Mouse (Mus musculus): ENCODE results near the gene Fryl. TPM values are rescaled to one million over a fixed set of nuclear protein-coding genes. Genes with fewer than 3 reads are reported as not detected.

The Fryl gene
- total RNA-seq, 2 experiments from 2014 or later = 18.5 to 19.5 TPM

GRCm38 (mm10) chr5:73202498-73202897 lies 53.9 kb downstream of the Fryl start:
- intact Hi-C loops (cut with DNase I; ENCODE audit: low total_unique reads) = no loop called here
- DNase-seq = no peak

DNA sequence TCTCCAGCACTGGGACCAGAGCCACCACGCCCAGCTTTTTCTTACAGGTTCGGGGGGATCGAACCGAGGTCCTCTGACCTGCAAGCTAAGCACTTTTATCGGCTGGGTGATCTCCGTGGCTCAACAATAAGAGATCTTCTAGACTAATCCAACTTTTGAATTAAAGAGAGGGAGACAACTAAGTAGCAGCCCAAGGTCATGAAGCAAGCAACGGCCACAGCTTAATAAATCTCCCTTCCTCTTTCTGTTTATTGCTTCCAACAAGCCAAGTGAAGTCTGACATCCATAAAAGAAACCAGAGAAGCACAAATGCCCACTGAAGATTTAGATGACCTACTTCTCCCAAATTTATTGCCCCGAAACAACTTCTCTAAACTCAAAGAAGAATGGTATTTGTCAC lies 54.3 kb downstream of the Fryl start:
- intact Hi-C loops (cut with DNase I; ENCODE audit: low total_unique reads) = no loop called here
- no peak for DNase-seq

GRCm38 (mm10) chr5:73200387-73201384 lies 55.7 kb downstream of the Fryl start:
- intact Hi-C loops (cut with DNase I; ENCODE audit: low total_unique reads) = no loop called here
- no peak for DNase-seq

GRCm38 (mm10) chr5:73199586-73199985 lies 56.8 kb downstream of the Fryl start:
- no peak for DNase-seq
- intact Hi-C loops (cut with DNase I; ENCODE audit: low total_unique reads) = no loop called here

DNA sequence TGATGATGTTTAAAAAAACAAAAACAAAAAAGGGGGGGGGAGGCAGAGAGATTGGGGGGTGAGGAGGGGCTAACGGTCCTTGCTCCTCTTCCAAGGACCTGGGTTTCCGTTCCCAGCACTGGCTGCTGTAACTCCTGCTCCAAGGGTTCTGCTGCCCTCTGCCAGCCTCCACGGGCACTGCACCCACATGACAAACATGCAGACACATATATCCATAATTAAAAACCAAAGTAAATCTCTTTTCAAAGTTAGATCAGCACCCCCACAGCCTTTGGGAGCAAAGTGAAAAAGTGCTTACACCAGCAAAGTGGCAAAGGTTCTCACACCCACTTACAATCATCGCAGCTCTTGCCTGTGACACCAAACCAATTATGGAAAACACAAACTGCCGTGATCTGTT lies 57.7 kb downstream of the Fryl start:
- intact Hi-C loops (cut with DNase I; ENCODE audit: low total_unique reads) = no loop called here
- DNase-seq = no peak

GRCm38 (mm10) chr5:73197796-73198195 lies 58.6 kb downstream of the Fryl start:
- intact Hi-C loops (cut with DNase I; ENCODE audit: low total_unique reads) = no loop called here
- DNase-seq = no peak

DNA sequence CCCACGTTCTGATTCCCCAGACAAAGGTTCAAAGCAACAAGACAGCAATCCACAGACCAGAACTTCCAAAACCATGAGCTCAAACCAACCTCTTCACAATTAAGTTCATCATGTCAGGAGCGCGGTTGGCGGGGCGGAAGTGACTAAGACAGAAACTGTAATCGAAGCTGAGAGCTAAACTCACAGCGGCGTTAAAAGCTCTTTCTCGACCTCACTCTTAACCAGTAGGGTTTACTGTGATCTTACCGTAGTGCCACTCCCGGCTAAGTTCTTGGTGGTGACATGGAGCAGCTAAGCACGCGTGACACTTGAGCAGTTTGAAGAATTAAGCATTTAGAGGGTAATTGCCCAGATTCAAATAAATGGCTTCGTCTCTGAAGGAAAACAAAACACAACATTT lies 61.7 kb downstream of the Fryl start:
- intact Hi-C loops (cut with DNase I; ENCODE audit: low total_unique reads) = no loop called here
- DNase-seq = no peak

GRCm38 (mm10) chr5:73194083-73194570 lies 62.3 kb downstream of the Fryl start:
- intact Hi-C loops (cut with DNase I; ENCODE audit: low total_unique reads) = no loop called here
- DNase-seq = no peak

DNA sequence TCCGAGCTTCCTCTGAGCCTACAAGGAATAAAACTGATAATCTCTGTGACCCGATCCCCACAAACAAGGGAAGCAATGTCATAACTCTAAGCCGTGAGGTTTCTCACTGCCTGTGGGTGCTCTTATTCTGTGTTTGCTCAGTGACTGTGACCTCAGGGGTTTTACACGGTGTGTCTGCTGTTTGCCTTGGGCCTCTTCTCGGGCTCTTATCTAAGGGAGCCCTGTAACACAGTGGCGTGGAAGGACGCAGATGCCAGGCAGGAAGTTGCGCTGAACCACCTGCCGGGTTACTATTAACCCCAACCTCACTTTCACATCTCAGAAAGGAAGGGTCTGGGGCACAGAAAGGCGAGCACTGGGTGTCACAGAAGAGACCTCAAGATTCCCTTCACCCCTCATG lies 62.8 kb downstream of the Fryl start:
- DNase-seq = no peak
- intact Hi-C loops (cut with DNase I; ENCODE audit: low total_unique reads) = no loop called here

GRCm38 (mm10) chr5:73192870-73193576 lies 63.4 kb downstream of the Fryl start:
- DNase-seq = no peak

DNA sequence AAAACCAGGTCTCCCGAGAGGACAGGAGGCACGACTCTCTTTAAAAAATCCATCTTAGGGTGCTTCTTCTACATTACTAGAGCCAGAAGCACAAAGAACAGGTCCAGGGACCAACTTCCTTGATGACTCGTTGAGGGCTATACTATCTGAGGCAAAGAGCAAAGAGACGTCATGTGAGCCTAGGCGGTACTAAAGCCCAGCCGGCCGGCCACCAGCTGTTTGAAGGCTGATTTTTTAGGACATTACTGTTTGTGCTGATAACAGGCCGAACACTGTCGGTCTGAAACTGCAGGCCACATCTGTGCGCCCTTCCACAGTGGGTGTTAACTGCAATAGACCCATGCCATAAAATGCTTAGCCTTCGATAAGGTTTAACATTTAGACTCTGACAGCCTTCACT lies 64.7 kb downstream of the Fryl start:
- intact Hi-C loops (cut with DNase I; ENCODE audit: low total_unique reads) = no loop called here
- no peak for DNase-seq

More at GRCm38 (mm10) chr5:73192870-73193576, 63.4 kb downstream of the Fryl start:
- intact Hi-C loops (cut with DNase I; ENCODE audit: low total_unique reads) = no loop called here

DNA sequence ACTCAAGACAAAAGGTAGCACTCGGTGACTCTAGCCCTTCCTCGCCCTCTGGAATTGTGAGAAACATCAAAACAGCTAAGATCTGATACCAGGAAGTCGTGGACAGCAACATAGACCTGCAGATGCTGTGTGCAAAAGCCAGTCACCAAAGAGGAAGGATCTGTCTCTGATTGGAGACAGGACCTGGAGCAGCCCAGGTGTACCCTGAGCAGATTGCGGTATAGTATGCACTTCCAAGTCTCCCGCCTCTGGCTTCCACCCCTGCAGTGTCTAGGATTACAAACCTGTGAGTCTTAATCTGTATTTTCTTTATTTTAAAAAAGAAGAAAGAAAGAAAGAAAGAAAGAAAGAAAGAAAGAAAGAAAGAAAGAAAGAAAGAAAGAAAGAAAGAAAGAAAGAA lies 66.3 kb downstream of the Fryl start:
- DNase-seq = no peak
- intact Hi-C loops (cut with DNase I; ENCODE audit: low total_unique reads) = no loop called here

- no peak for DNase-seq
- intact Hi-C loops (cut with DNase I; ENCODE audit: low total_unique reads) = loop anchor here (10.0 kb wide), 1 partner anchor 55 kb away; no protein-coding TSS in a partner anchor
Observed at GRCm38 (mm10) chr5:73189443-73190160, 66.8 kb downstream of the Fryl start.

DNA sequence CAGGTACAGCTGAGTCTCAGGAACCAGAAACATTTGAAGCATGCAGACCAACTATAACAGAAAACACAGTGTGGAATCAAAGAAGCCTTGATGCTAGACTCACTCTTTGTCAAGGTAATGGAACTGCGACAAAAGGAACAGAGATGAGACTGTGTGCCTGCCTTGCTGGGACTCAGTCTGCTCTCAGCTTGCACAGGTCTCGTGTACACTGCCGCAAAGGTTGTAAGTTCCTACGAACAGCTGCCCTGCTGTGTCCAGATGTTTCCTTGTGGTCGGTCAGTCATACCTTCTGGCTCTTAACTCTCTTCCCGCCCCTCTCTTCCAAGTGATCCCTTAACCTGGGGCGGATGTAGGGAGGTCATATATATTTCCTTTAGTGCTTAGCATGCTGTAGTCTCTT lies 67.8 kb downstream of the Fryl start:
- intact Hi-C loops (cut with DNase I; ENCODE audit: low total_unique reads) = loop anchor here (10.0 kb wide), 1 partner anchor 56 kb away; no protein-coding TSS in a partner anchor
- DNase-seq = no peak

DNA sequence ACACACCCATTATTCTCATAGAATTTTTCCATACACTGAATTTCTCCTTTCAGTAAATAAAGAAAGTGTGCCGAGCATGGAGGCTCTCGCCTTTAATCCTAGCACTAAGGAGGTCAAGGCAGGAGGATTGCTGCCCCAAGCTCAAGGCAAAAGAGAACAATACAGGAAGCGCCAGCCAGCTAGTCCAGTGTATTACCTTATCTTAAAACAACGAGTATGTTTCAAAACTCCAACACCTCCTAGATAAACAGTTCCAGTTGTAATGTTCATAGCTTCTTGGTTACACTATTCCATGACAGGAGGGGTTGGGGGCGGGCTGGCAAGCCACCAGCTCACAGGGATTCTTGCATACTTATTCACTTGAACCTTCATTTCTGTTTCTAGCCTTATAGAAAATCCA lies 68.3 kb downstream of the Fryl start:
- intact Hi-C loops (cut with DNase I; ENCODE audit: low total_unique reads) = loop anchor here (10.0 kb wide), 1 partner anchor 57 kb away; no protein-coding TSS in a partner anchor
- DNase-seq = no peak

DNA sequence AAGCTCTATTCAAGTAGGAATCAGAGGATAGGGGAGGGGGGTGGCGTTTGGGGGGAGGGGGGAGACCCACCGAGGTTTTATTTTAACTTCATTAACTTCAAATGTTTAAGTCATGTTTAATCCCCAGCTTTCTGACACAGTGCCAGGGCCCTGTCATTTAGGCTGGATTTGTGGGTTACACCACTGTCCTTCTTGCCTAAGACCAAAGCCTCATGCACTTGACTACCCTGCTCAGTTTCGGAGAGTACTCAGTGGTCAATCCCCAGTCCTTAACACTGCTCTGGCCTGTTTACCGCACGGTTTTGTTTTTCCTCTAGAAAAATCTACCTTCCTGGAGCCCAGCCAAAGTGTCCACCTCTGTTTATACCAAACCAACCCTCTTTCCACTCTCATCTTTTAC lies 69.5 kb downstream of the Fryl start:
- intact Hi-C loops (cut with DNase I; ENCODE audit: low total_unique reads) = loop anchor here (10.0 kb wide), 1 partner anchor 58 kb away; no protein-coding TSS in a partner anchor
- no peak for DNase-seq

DNA sequence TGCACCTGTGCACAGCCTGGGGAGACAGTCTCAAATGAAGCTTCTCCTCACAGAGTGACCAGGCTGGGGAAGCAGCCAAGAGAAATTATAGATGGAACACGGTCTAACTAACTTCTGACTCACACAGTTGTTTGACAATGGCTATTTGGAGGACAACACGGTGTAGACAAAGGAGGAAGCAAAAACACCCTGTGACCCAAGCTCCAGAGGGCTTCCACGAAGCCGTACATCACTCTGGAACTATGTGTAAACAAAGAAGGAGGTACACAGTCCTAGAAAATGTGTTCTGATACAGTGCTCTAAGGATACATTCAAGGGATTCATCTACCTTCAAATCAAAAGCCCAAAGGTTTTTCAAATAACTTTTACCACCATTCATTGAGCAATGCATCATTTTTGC lies 71.0 kb downstream of the Fryl start:
- intact Hi-C loops (cut with DNase I; ENCODE audit: low total_unique reads) = loop anchor here (10.0 kb wide), 1 partner anchor 59 kb away; no protein-coding TSS in a partner anchor
- no peak for DNase-seq

DNA sequence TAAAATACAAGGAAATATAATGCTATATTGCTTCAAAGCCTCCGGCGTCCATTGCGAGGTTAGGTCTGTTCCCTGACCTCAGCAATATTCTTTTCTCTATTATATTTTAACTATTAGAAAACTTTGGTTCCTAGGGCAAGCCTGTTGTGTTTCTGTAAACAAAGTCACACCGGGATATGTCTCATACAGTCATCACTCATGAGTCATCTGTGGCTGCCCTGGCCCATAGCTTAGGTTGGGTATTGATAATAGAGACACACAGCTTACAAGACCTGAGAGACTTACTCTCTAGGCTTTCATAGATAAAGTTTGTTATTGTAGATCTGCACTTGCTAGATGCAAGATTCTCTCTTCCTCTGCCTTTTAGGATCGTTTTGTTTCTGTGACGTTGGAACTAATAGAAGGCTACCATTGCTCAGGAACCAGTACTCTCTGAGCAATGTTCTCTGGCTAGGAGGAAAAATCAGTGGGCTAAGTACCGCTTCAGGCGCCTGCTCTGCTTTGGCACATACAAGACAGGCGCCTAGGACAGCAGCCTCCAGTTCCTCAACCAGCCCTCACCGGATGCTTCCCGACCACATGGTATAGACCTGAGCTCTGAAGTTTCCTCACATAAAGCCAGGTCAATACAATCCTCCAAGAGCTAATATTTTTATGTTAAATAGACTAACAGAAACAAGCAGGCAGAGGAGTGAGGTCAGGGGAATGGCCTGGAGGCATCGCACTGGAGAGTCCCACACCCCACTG lies 73.5 kb downstream of the Fryl start:
- intact Hi-C loops (cut with DNase I; ENCODE audit: low total_unique reads) = loop anchor here (10.0 kb wide), 1 partner anchor 62 kb away; no protein-coding TSS in a partner anchor
- DNase-seq = no peak

DNA sequence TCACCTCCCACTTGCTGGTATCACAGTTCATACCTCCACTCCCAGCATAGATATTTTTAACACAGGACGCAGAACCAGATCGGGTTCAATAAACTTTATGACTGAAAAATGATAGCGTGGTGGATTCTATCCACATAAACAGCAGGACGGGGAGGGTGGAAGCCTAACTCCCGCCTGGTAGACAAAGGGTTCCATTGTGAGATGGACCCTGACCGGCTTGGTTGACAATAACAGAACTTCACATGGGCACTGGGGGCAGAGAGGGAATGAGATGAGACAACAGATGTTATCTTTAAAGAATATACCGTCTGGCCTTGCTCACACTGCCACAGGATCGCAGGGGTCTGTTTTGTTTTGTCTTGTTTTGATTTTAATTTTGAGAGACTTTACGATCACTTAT lies 74.2 kb downstream of the Fryl start:
- intact Hi-C loops (cut with DNase I; ENCODE audit: low total_unique reads) = loop anchor here (10.0 kb wide), 1 partner anchor 63 kb away; no protein-coding TSS in a partner anchor
- no peak for DNase-seq

All from gastrocnemius, postnatal 14 days (tissue).